Mouse (Mus musculus): ENCODE results near the gene Sumf2.
"Not testable (repeated sequence)": the region's sequence is repeated elsewhere in the genome, so short reads cannot be mapped to it uniquely, and the experiment has no call there.

The Sumf2 gene

GRCm38 (mm10) chr5:129846752-129847557 is at the start of gene Sumf2:
Gene Sumf2, plus strand, starts transcription at chr5:129846986.
- peak; percentile 98 for DNase-seq (ENCODE audit: low read depth)

- DNase-seq (ENCODE audit: low read depth), result no peak
Measured at GRCm38 (mm10) chr5:129844848-129845247, 1.9 kb upstream of the Sumf2 start.

GRCm38 (mm10) chr5:129847558-129847820 is 703 bp downstream of the Sumf2 start:
- DNase-seq (ENCODE audit: low read depth), result no peak

- no peak for DNase-seq (ENCODE audit: low read depth)
Measured at GRCm38 (mm10) chr5:129855163-129855562, 8.4 kb downstream of the Sumf2 start.

- DNase-seq (ENCODE audit: low read depth), result peak; percentile 23
Measured at GRCm38 (mm10) chr5:129856414-129856813, 9.6 kb downstream of the Sumf2 start.

DNA sequence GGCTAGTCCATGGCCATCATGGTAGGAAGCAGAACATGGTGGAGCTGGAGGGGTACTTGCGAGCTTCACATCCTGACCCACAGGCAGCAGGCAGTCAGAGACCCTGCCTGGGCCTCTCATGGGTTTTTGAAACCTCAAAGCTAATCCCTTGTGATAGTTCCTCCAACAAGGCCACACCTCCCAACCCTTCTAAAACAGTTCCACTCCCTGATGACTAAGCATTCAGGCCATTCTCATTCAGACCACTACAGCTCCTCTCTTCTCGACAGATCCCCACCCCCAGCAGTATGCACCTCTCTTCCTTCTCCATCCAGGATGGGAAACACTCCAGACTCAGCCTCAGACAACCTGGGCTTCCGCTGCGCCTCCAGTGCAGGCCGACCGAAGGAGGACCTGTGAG is 15.5 kb downstream of the Sumf2 start:
- DNase-seq (ENCODE audit: low read depth), result no peak

DNA sequence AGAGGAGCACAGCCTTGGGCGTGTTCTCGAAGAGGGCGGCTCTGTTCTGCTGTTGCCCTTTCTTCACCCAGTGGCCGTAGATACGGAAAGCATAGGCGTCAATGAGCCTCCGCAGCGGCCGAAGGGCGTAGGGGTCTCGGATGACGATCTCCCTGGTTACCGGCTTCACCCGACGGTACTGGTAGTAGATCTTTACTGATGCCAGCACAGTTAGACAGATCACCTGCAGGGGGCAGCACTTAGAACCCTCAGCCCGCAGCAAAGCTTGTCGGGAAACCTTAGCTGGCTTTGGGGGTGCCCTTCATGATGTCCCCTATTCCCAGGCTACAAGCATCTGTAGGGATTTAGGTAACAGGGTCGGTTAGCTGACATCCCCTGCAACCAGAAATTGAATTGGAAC is 17.7 kb downstream of the Sumf2 start:
- DNase-seq (ENCODE audit: low read depth), result peak; percentile 49

GRCm38 (mm10) chr5:129865841-129866240 is 19.1 kb downstream of the Sumf2 start:
- DNase-seq (ENCODE audit: low read depth), result no peak

DNA sequence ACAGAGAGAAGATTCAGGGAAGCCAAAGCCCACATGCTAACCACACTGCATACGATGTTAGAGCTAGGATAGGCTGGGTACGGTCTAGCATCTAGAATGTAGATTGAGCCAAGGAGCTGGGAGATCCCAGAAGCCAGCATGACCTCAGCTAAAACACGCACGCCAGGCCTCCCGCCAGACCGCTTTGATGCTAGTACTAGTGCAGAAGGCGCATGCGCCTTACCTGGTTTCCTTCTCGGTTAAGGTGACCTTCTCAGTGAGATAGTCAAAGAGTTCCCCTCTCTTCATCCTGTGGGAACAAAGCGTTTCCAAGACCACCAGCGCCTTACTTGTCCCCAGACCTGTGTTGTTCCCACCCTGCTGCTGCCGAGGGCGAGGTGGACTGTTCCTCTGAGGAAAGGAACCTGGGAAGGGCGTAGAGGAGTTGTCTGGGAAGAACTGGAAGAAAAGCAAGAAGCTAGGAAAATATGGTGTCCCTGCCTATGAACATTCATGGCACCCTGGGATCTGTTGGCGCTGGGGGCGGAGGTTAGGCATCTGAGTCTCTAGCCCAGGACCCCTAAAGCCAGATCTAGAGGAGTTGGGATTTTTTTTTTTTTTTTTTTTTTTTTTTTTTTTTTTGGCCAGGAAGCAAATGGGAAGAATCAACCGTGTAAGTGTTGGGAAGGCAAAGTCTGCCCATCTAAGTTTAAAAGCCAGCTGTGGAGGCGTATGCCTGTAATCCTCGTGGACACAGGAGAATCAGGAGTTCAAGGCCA is 22.6 kb downstream of the Sumf2 start:
- no peak for DNase-seq (ENCODE audit: low read depth)

- DNase-seq (ENCODE audit: low read depth), result no peak
Measured at GRCm38 (mm10) chr5:129871238-129871637, 24.5 kb downstream of the Sumf2 start.

DNA sequence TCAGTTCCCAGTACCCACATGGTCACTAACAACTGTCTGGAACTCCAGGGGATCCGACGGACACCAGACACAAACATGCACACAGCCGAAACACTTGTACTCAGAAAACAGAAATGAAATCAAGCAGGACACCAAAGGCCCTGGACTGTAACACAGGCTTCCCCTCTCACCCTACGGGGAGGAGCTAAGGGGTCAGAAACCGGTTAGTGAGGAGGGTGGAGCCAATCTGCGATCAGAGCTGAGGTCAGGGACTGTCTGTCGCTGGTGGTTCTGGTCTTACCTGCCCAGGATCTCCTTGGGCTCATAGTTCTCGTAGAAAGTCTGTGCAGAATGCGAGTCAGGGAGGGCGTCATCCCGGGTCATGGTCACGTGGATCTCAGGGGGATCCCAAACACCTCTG is 27.2 kb downstream of the Sumf2 start:
- no peak for DNase-seq (ENCODE audit: low read depth)

GRCm38 (mm10) chr5:129875098-129875497 is 28.3 kb downstream of the Sumf2 start:
- DNase-seq (ENCODE audit: low read depth), result no peak

DNA sequence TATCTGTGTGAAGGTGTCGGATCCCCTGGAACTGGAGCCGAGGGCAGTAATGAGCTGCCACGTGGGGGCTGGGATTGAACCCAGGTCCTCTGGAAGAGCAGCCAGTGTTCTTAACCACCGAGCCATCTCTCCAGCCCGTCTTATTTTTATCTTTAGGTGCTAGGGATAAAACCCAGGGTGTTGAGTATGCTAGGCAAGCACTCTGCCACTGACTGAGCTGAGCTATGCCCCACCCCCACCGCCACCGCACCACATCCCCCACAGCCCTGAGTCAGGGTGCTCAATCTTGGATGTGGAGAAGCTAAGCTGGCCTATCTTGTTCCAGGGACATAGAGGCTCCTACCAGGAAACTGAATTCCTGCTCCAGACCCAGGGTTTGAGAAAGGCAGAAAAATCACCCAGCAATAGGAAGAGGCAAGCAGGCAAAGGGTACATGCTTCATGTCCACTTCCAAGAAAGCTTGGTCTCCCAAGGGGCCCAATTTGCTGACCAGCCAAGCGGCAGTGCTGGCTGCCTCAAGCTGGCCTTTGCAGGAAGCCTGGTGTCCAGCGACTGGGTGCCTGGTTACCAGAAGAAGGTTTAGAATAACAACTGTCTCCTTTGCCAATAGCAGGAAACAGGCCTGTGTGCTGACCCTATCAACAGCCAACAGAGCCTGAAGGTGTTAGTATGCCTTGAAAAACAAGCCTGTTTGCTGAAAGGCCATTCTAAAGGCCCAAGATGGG is 31.1 kb downstream of the Sumf2 start:
- no peak for DNase-seq (ENCODE audit: low read depth)

GRCm38 (mm10) chr5:129878946-129879345 is 32.2 kb downstream of the Sumf2 start:
- DNase-seq (ENCODE audit: low read depth), result no peak

GRCm38 (mm10) chr5:129879888-129880287 is 33.1 kb downstream of the Sumf2 start:
- no peak for DNase-seq (ENCODE audit: low read depth)

GRCm38 (mm10) chr5:129886271-129886670 is 39.5 kb downstream of the Sumf2 start:
- peak; percentile 47 for DNase-seq (ENCODE audit: low read depth)

DNA sequence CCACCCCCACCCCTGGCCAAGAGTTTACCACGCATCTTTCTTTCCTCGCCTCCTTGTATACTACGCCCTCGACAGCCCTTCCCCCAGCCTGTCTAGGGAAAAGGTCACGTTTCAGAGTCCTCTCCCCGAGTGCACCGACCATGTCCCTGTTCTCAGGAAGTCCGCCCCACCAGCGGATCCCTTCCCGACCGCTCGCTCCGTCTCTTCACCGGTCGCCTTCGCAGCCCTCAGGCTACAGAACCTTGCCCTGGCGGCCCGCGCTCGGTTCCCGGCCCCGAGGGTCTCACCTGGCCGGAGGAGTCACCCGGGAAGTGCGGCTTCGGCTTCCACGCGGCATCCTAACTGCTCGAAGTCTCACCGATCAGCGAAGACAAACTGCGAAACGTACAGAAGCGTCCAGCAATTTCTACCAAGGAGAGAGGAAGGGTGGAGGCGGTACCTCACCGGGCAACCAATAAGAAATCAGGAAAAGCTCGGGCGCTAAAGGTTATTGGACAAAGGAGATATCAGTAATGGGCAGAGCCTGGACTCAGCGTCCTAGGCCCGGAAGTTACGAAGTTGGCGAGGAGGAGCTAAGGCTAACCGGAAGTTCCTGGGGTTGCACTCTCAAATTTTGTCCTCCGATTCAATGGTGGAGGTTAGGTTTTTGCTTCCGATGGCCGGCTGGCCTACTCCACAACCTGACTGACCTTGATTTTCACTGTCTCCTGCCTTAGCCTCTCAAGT is 40.3 kb downstream of the Sumf2 start, which contains the start of gene Chchd2:
Chchd2 (minus strand) TSS at position 560 of the 726 bp plus-strand sequence.
- DNase-seq (ENCODE audit: low read depth), result peak; percentile 97

DNA sequence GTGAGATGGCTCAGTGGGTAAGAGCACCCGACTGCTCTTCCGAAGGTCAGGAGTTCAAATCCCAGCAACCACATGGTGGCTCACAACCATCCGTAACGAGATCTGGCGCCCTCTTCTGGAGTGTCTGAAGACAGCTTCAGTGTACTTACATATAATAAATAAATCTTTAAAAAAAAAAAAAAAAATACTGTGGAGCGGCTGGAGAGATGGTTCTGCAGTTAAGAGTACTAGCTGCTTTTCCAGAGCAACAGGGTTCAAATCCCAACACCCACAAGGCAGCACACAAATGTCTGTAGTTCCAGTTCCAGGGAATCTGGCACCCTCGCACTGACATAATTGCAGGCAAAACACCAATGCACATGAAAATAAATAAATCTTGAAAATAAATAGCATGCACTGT is 43.6 kb downstream of the Sumf2 start:
- not testable (repeated sequence) for DNase-seq (ENCODE audit: low read depth)

GRCm38 (mm10) chr5:129895198-129896088 is 48.7 kb downstream of the Sumf2 start, which contains the start of gene Zbed5:
Gene Zbed5, plus strand, starts transcription at chr5:129895723.
- DNase-seq (ENCODE audit: low read depth), result peak; percentile 93

DNA sequence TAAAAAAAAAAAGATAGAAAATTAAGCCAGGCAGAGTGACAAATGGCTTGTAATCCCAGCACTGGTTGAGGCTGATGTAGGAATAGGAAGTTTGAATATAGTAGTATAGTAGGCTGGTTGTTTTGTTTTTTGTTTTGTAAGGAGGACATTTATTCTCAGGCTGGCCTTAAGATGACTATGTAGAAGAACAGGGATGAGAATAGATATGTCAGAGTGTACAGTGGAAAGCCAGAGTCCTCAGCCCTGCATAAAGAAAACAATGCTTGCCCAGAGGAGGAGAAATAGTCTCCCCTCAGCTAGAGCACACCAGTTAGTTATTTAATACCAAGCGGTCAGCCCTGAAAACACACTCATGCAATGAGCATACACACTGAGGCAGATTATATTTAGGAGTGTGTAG is 51.7 kb downstream of the Sumf2 start, which contains the start of gene Phkg1:
Phkg1 (minus strand) TSS at position 101 of the 400 bp plus-strand sequence.
- no peak for DNase-seq (ENCODE audit: low read depth)

- no peak for DNase-seq (ENCODE audit: low read depth)
Measured at GRCm38 (mm10) chr5:129907775-129908174, 61.0 kb downstream of the Sumf2 start.

Data from induced T-regulatory cell, adult 2 months (primary cell).